Mouse (Mus musculus) small intestine, adult 2 months (tissue): ENCODE results near the gene Pigm.

Experiments used
- CTCF ChIP-seq: fragments of 200-500 bp; IDR thresholded peaks from 2 replicates; pipeline ENCODE4 v1.5.1; 2012; ENCODE audit warnings: low read depth, mild to moderate bottlenecking, control low read depth, inconsistent platforms, low read length, moderate library complexity, mixed read lengths; ENCODE audit not compliant: insufficient replicate concordance, insufficient read length; ENCODE audit errors: extremely low read depth
- POLR2A ChIP-seq: fragments of 200-500 bp; IDR thresholded peaks from 2 replicates; pipeline ENCODE4 v1.6.1; 2012; ENCODE audit warnings: low read depth, mild to moderate bottlenecking, control low read depth, inconsistent platforms, low read length, moderate library complexity

GRCm38 (mm10) chr1:172410806-172411205 is 34.5 kb downstream of the Pigm start:
- TF ChIP-seq POLR2A (no peak), CTCF (peak; percentile 74; the same call in 1 of the 2 replicates)
